Comparison of ENCODE assay signal across 8 mouse cellular contexts in genomic region chr11:35933402-35934085, GRCm38 (mm10). TPM values are rescaled to one million over a fixed set of nuclear protein-coding genes. Genes with fewer than 3 reads are reported as not detected.
DNase-seq lines count a peak whose midpoint lies in the region; ATAC-seq and TF ChIP-seq lines count a peak whose summit lies in the region.

No protein-coding gene starts in this region.

- no peaks in the 10 kb centered on the region for H3K4me1 ChIP-seq in lung, adult 2 months (ENCODE audit: control insufficient read depth, insufficient read depth, low read length)
- 0 out of 2 replicates have a peak, but pooled peaks cover 2% of the 10 kb centered on the region for H3K4me1 ChIP-seq in embryonic facial prominence, embryonic 14.5 days (ENCODE audit: control insufficient read depth, insufficient read depth, low read length)
- H3K4me1 ChIP-seq in olfactory bulb, adult 2 months (ENCODE audit: control insufficient read depth, insufficient read depth, low read length), result peaks cover 10% of the 10 kb centered on the region

- no peak overlapping the region for H3K4me3 ChIP-seq in lung, adult 2 months (replicated peaks; ENCODE audit: extremely low read depth, low read depth, low read length)
- no peak overlapping the region for H3K4me3 ChIP-seq in embryonic facial prominence, embryonic 14.5 days (ENCODE audit: low read depth, low read length)
- no peak overlapping the region for H3K4me3 ChIP-seq in olfactory bulb, adult 2 months (ENCODE audit: insufficient read depth, low read depth, low read length)

- no peak overlapping the region for H3K9ac ChIP-seq in embryonic facial prominence, embryonic 14.5 days (ENCODE audit: low read depth, low read length)

- 28% methylated on average over 14 of the region's 14 CpGs for WGBS in lung, adult 2 months
- 21% methylated on average over 14 of the region's 14 CpGs for WGBS in embryonic facial prominence, embryonic 14.5 days
- WGBS in olfactory bulb, adult 2 months, result 32% methylated on average over 14 of the region's 14 CpGs

- ATAC-seq in embryonic facial prominence, embryonic 14.5 days (ENCODE audit: low read depth), result peak; percentile 65

- no peak for TF ChIP-seq CTCF in lung, adult 2 months (IDR thresholded peaks at IDR 0.05; ENCODE audit: insufficient read depth, low read length)
- no peak for TF ChIP-seq CTCF in olfactory bulb, adult 2 months (IDR thresholded peaks at IDR 0.05; ENCODE audit: insufficient read depth, low read depth, low read length)

- H3K27ac ChIP-seq in embryonic facial prominence, embryonic 14.5 days (replicated peaks; ENCODE audit: low read depth, low read length), result no peak overlapping the region
- peak overlapping the region; percentile 32; the same call in 1 of the 2 replicates for H3K27ac ChIP-seq in olfactory bulb, adult 2 months (ENCODE audit: insufficient read depth, low read depth, low read length)

- peak overlapping the region; percentile 22 for H3K4me2 ChIP-seq in embryonic facial prominence, embryonic 14.5 days (ENCODE audit: low read depth, low read length)

- no peak for TF ChIP-seq POLR2A in lung, adult 2 months (IDR thresholded peaks at IDR 0.05; ENCODE audit: borderline replicate concordance, extremely low read depth, low read depth, low read length)
- no peak for TF ChIP-seq POLR2A in olfactory bulb, adult 2 months (IDR thresholded peaks at IDR 0.05; ENCODE audit: insufficient read depth, low read depth, low read length)

- no peaks in the 10 kb centered on the region for H3K9me3 ChIP-seq in embryonic facial prominence, embryonic 14.5 days (ENCODE audit: control insufficient read depth, low read length)

- H3K27me3 ChIP-seq in embryonic facial prominence, embryonic 14.5 days (replicated peaks; ENCODE audit: control insufficient read depth, insufficient read depth, low read length), result no peaks in the 10 kb centered on the region

- intact Hi-C loops in gastrocnemius, postnatal 36 days (cut with DNase I), result no loop called here

- no peaks in the 10 kb centered on the region for H3K36me3 ChIP-seq in embryonic facial prominence, embryonic 14.5 days (ENCODE audit: control insufficient read depth, insufficient read depth, low read length)

- peak; percentile 49 to 65 for DNase-seq in lung, adult 18-20 months
- no peak for DNase-seq in lung, adult 2 months
- peak; percentile 51 for DNase-seq in embryonic facial prominence, embryonic 14.5 days (ENCODE audit: low spot score)
- peak; percentile 37 to 71 for DNase-seq in layer of hippocampus, adult 8-10 months (ENCODE audit: low spot score in 2 of 2)
- DNase-seq in urinary bladder, postnatal 10 days (ENCODE audit: low spot score), result no peak
- no peak for DNase-seq in gastrocnemius, postnatal 36 days
- no peak for DNase-seq in adrenal gland, postnatal 36 days

RNA-seq across cellular contexts. Expression of gene Wwc1, which starts 46.8 kb away (rescaled TPM):
- polyA plus RNA-seq in lung, adult 2 months (2012; rRNA removed), result 97.0 and 99.9 TPM in 2 replicates
- 4.1 and 4.3 TPM in 2 replicates for polyA plus RNA-seq in embryonic facial prominence, embryonic 14.5 days (2014; fragmentation: Nextera tagmentation; extraction: Ambion mirVana)
- 10 to 100 TPM; 79.1 to 98.9 (median 90.3) TPM for total RNA-seq in layer of hippocampus, adult 8-10 months (2022)
- polyA plus RNA-seq in olfactory bulb, adult 2 months (2012; ENCODE audit: insufficient read depth, insufficient read length, low replicate concordance, missing spikeins), result not detected in 2 replicates
- total RNA-seq in gastrocnemius, postnatal 36 days (2021), result under 1 TPM in 1 of 2 experiments, not detected in 1; 0.31 TPM
- 10 to 100 TPM; 84.6 to 89.9 TPM for total RNA-seq in adrenal gland, postnatal 36 days (2021)

Comparison
In these comparisons a context has a peak if more than half of its experiments do, and no peak if none do; other contexts are left out.
1. DNase-seq: peak in lung, adult 18-20 months (2 of 2), embryonic facial prominence, embryonic 14.5 days (single experiment) and layer of hippocampus, adult 8-10 months (2 of 2); none in lung, adult 2 months (single experiment), urinary bladder, postnatal 10 days (single experiment), gastrocnemius, postnatal 36 days (0 of 2) and adrenal gland, postnatal 36 days (0 of 2).
2. RNA of gene Wwc1, which starts 46.8 kb away (total RNA-seq): 79.1 to 98.9 TPM in layer of hippocampus, adult 8-10 months and 84.6 to 89.9 TPM in adrenal gland, postnatal 36 days; 0.31 TPM in gastrocnemius, postnatal 36 days; every median in the first group is over 10 times any median in the second.